Mouse (Mus musculus) MEL (cell line): ENCODE measurements at regions not wholly inside any gene's neighbourhood (a gene's known extent, or its start where the extent isn't known, plus 50 kb on each side); places are given as distances from the start of the nearest gene placed in this dataset.

ENCODE experiments used
- DNase-seq: peaks from one replicate; pipeline ENCODE4 v3.0.0; 2011; ENCODE audit warnings: low read depth, low spot score
- H3K27ac ChIP-seq: 2 replicates; pipeline ENCODE4 v1.5.1; 2012; ENCODE audit warnings: low read depth, mild to moderate bottlenecking, control low read depth, low read length, moderate library complexity; ENCODE audit not compliant: control insufficient read depth
- H3K27me3 ChIP-seq, 2 experiments: fragments of 150-350 bp in 1 of 2; sonication (generic) in 1 of 2; 2 replicates each; pipeline ENCODE4 v1.6.1; 2012; ENCODE audit warnings: low read length in 2 of 2, mild to moderate bottlenecking in 2 of 2, improper control_type of control experiment in 1 of 2, moderate library complexity in 1 of 2; ENCODE audit not compliant: insufficient read depth in 2 of 2, control insufficient read depth in 1 of 2
- H3K36me3 ChIP-seq, 2 experiments: 2 replicates each; pipeline ENCODE4 v1.6.1; 2012 to 2014; ENCODE audit warnings: low read length in 2 of 2, improper control_type of control experiment in 1 of 2, inconsistent platforms in 1 of 2, mild to moderate bottlenecking in 1 of 2; ENCODE audit not compliant: insufficient read depth in 2 of 2, control insufficient read depth in 1 of 2
- H3K4me1 ChIP-seq, 2 experiments: fragments of 150-350 bp in 1 of 2; sonication (generic) in 1 of 2; 2 replicates each; pipeline ENCODE4 v1.6.1; 2012; ENCODE audit warnings: low read length in 2 of 2, improper control_type of control experiment in 1 of 2, mild to moderate bottlenecking in 1 of 2; ENCODE audit not compliant: insufficient read depth in 2 of 2, control insufficient read depth in 1 of 2
- H3K4me3 ChIP-seq, 2 experiments: fragments of 150-350 bp in 1 of 2; sonication (generic) in 1 of 2; 2 replicates each; pipeline ENCODE4 v1.5.1; 2012; ENCODE audit warnings: low read depth in 2 of 2, low read length in 2 of 2, mild to moderate bottlenecking in 2 of 2, moderate library complexity in 2 of 2, control low read depth in 1 of 2, improper control_type of control experiment in 1 of 2; ENCODE audit not compliant: control insufficient read depth in 1 of 2, insufficient read depth in 1 of 2
- H3K79me2 ChIP-seq: 2 replicates; pipeline ENCODE4 v1.6.1; 2012; ENCODE audit warnings: mild to moderate bottlenecking, low read length, moderate library complexity; ENCODE audit not compliant: control insufficient read depth, poor library complexity, insufficient read depth
- H3K9ac ChIP-seq: 2 replicates; pipeline ENCODE4 v1.6.1; 2012; ENCODE audit warnings: low read depth, mild to moderate bottlenecking, control low read depth, low read length, moderate library complexity; ENCODE audit not compliant: control insufficient read depth, poor library complexity, severe bottlenecking
- H3K9me3 ChIP-seq: fragments of 150-350 bp; sonication (generic); replicated peaks from 2 replicates; pipeline ENCODE4 v1.6.1; 2012; ENCODE audit warnings: mild to moderate bottlenecking, low read length, improper control_type of control experiment, moderate library complexity; ENCODE audit not compliant: insufficient read depth
- BHLHE40 ChIP-seq: IDR thresholded peaks from 2 replicates; pipeline ENCODE4 v1.6.1; 2012; ENCODE audit warnings: low read depth, mild to moderate bottlenecking, inconsistent platforms, low read length, improper control_type of control experiment, borderline replicate concordance
- CHD1 ChIP-seq: IDR thresholded peaks from 2 replicates; pipeline ENCODE4 v1.6.1; 2012; ENCODE audit warnings: low read depth, mild to moderate bottlenecking, inconsistent platforms, low read length, improper control_type of control experiment
- CHD2 ChIP-seq: IDR thresholded peaks from 2 replicates; pipeline ENCODE4 v1.6.1; 2011; ENCODE audit warnings: low read length, improper control_type of control experiment
- E2F4 ChIP-seq: IDR thresholded peaks from 2 replicates; pipeline ENCODE4 v1.6.1; 2011; ENCODE audit warnings: low read depth, low read length, improper control_type of control experiment, borderline replicate concordance
- ELF1 ChIP-seq: IDR thresholded peaks from 2 replicates; pipeline ENCODE4 v1.6.1; 2014; ENCODE audit warnings: low read depth, mild to moderate bottlenecking, inconsistent platforms, low read length, improper control_type of control experiment, moderate library complexity
- ETS1 ChIP-seq: IDR thresholded peaks from 2 replicates; pipeline ENCODE4 v1.6.1; 2012; ENCODE audit warnings: low read depth, mild to moderate bottlenecking, inconsistent platforms, low read length, improper control_type of control experiment, moderate library complexity
- HCFC1 ChIP-seq: IDR thresholded peaks from 2 replicates; pipeline ENCODE4 v1.6.1; 2012; ENCODE audit warnings: low read depth, mild to moderate bottlenecking, inconsistent platforms, low read length, improper control_type of control experiment, moderate library complexity
- JUND ChIP-seq: IDR thresholded peaks from 2 replicates; pipeline ENCODE4 v1.6.1; 2011; ENCODE audit warnings: low read depth, mild to moderate bottlenecking, improper control_type of control experiment, low read length
- KAT2A ChIP-seq: conservative IDR thresholded peaks from 2 replicates; pipeline ENCODE4 v1.6.1; 2012; ENCODE audit warnings: low read depth, low read length, improper control_type of control experiment, inconsistent platforms
- MAZ ChIP-seq: IDR thresholded peaks from 2 replicates; pipeline ENCODE4 v1.6.1; 2012; ENCODE audit warnings: low read depth, mild to moderate bottlenecking, inconsistent platforms, low read length, improper control_type of control experiment
- MXI1 ChIP-seq: IDR thresholded peaks from 2 replicates; pipeline ENCODE4 v1.6.1; 2011; ENCODE audit warnings: mild to moderate bottlenecking, low read depth, low read length, improper control_type of control experiment
- MYB ChIP-seq: IDR thresholded peaks from 2 replicates; pipeline ENCODE4 v1.6.1; 2011; ENCODE audit warnings: mild to moderate bottlenecking, low read depth, low read length, improper control_type of control experiment
- NELFE ChIP-seq: IDR thresholded peaks from 2 replicates; pipeline ENCODE4 v1.6.1; 2011; ENCODE audit warnings: low read depth, low read length, improper control_type of control experiment
- POLR2AphosphoS2 ChIP-seq: IDR thresholded peaks from 2 replicates; pipeline ENCODE4 v1.6.1; 2011; ENCODE audit warnings: low read length, improper control_type of control experiment
- POLR2AphosphoS5 ChIP-seq: IDR thresholded peaks from 2 replicates; pipeline ENCODE4 v1.6.1; 2012; ENCODE audit warnings: low read depth, borderline replicate concordance, mild to moderate bottlenecking, inconsistent platforms, low read length, moderate library complexity, mixed read lengths
- RAD21 ChIP-seq: IDR thresholded peaks from 2 replicates; pipeline ENCODE4 v1.6.1; 2011; ENCODE audit warnings: mild to moderate bottlenecking, low read depth, low read length, improper control_type of control experiment
- RCOR1 ChIP-seq: IDR thresholded peaks from 2 replicates; pipeline ENCODE4 v1.6.1; 2012; ENCODE audit warnings: low read depth, mild to moderate bottlenecking, inconsistent platforms, low read length, improper control_type of control experiment
- SIN3A ChIP-seq: IDR thresholded peaks from 2 replicates; pipeline ENCODE4 v1.6.1; 2012; ENCODE audit warnings: low read length, improper control_type of control experiment, inconsistent platforms
- TAL1 ChIP-seq: IDR thresholded peaks from 2 replicates; pipeline ENCODE4 v1.6.1; 2012; ENCODE audit warnings: mild to moderate bottlenecking, inconsistent platforms, low read length, moderate library complexity, mixed read lengths
- TBP ChIP-seq: IDR thresholded peaks from 2 replicates; pipeline ENCODE4 v1.8.0; 2011; ENCODE audit warnings: low read depth, low read length, improper control_type of control experiment
- TCF12 ChIP-seq: IDR thresholded peaks from 2 replicates; pipeline ENCODE4 v1.6.1; 2014; ENCODE audit warnings: low read depth, mild to moderate bottlenecking, inconsistent platforms, low read length, improper control_type of control experiment, moderate library complexity
- UBTF ChIP-seq: IDR thresholded peaks from 2 replicates; pipeline ENCODE4 v1.6.1; 2012; ENCODE audit warnings: low read depth, mild to moderate bottlenecking, inconsistent platforms, low read length, improper control_type of control experiment, moderate library complexity, borderline replicate concordance; ENCODE audit not compliant: insufficient read depth
- USF1 ChIP-seq: IDR thresholded peaks from 2 replicates; pipeline ENCODE4 v1.6.1; 2014; ENCODE audit warnings: low read depth, mild to moderate bottlenecking, inconsistent platforms, low read length, improper control_type of control experiment, moderate library complexity
- USF2 ChIP-seq, 2 experiments: IDR thresholded peaks; 2 replicates each; pipeline ENCODE4 v1.6.1; 2011 to 2012; ENCODE audit warnings: improper control_type of control experiment in 2 of 2, low read length in 2 of 2, borderline replicate concordance in 1 of 2, inconsistent platforms in 1 of 2, low read depth in 1 of 2, mild to moderate bottlenecking in 1 of 2; ENCODE audit not compliant: insufficient read depth in 1 of 2
- ZC3H11A ChIP-seq: IDR thresholded peaks from 2 replicates; pipeline ENCODE4 v1.6.1; 2012; ENCODE audit warnings: low read depth, mild to moderate bottlenecking, inconsistent platforms, low read length, improper control_type of control experiment
- ZKSCAN1 ChIP-seq: IDR thresholded peaks from 2 replicates; pipeline ENCODE4 v1.6.1; 2012; ENCODE audit warnings: low read depth, mild to moderate bottlenecking, inconsistent platforms, low read length, improper control_type of control experiment, moderate library complexity
- ZMIZ1 ChIP-seq: IDR thresholded peaks from 2 replicates; pipeline ENCODE4 v1.6.1; 2012; ENCODE audit warnings: low read depth, mild to moderate bottlenecking, inconsistent platforms, low read length, improper control_type of control experiment, moderate library complexity
- ZNF384 ChIP-seq: IDR thresholded peaks from 2 replicates; pipeline ENCODE4 v1.6.1; 2012; ENCODE audit warnings: low read depth, mild to moderate bottlenecking, inconsistent platforms, low read length, improper control_type of control experiment

DNA sequence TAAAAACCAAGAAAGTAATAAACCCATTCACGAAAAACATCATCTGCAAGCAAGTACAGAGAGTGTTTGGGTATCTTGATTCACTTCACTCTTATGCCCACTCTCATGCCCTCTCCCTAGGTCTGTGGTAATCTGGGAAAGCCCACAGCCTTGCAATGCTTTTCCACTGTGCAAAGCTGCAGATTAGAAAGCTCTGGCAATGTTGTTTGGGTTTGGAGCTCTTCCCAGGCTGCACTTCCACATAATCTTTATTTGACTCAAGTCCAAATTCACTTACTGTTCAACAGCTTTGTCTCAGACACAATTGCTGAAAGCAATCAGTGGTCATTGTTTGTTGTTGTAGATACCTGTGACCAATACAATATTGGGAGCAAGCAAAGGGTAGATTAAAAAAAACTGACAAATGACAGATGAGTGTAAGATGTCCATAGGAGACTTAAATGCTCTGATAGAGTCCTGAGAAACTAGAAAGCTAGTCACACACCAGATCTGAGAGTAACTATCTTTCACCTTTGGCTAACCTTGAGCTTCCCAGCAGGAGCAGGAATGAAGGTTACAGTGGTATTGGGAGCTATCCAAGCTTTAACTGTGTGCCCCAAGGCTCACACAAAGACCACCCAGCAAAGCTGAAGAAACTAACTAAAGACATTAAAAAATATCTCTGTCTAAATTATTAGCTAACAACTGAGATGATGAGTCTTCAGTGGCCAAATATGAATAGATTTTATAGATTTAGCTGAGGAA, 325.7 kb upstream of the Klf12 start:
- no peak for TF ChIP-seq TCF12
- TF ChIP-seq NELFE = no peak
- no peak for TF ChIP-seq POLR2AphosphoS5
- no peak for TF ChIP-seq MAZ
- no peak for TF ChIP-seq MYB
- TF ChIP-seq ZC3H11A = no peak
- TF ChIP-seq HCFC1 = no peak
- TF ChIP-seq ZMIZ1 = no peak
- no peak for TF ChIP-seq RCOR1
- TF ChIP-seq BHLHE40 = no peak
- TF ChIP-seq CHD2 = no peak
- TF ChIP-seq ZKSCAN1 = no peak
- TF ChIP-seq USF2 (IDR thresholded peaks at IDR 0.05; ENCODE audit: borderline replicate concordance in 1 of 2, insufficient read depth in 1 of 2, low read depth in 1 of 2, low read length in 2 of 2) = no peak
- no peak for TF ChIP-seq MXI1
- TF ChIP-seq ELF1 = no peak
- TF ChIP-seq KAT2A = no peak
- TF ChIP-seq TBP = no peak
- no peak for TF ChIP-seq UBTF
- no peak for TF ChIP-seq POLR2AphosphoS2
- Histone ChIP-seq H3K4me3 (no peak overlapping the region), H3K36me3 (no peaks in the 10 kb centered on the region), H3K27ac (no peak overlapping the region), H3K9me3 (no peaks in the 10 kb centered on the region), H3K27me3 (no peaks in the 10 kb centered on the region), H3K79me2 (no peaks in the 10 kb centered on the region), H3K9ac (no peak overlapping the region), H3K4me1 (no peaks in the 10 kb centered on the region)
- no peak for DNase-seq

DNA sequence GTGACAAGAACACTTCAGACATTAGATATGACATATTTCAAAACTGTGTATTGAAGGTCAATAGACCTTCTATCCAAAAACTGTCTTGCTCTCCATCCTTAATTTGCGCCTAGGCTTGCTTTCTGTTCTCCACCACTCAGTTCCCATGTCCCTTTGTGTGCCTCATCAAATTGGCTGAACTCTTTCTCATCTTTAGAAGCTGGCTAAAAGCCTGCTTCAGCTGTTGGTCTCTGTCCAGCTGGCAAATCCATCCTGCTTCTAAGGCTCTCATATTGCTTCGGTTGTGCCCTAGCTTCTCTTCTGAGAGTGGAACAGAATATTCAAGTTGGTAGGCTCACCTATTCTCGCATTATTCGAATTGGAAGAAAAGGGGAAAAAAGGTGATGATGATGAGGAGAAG, 322.6 kb upstream of the Klf12 start:
- Histone ChIP-seq H3K4me3 (no peak overlapping the region), H3K27ac (no peak overlapping the region), H3K36me3 (no peaks in the 10 kb centered on the region), H3K9me3 (no peaks in the 10 kb centered on the region), H3K27me3 (no peaks in the 10 kb centered on the region), H3K9ac (no peak overlapping the region), H3K4me1 (no peaks in the 10 kb centered on the region), H3K79me2 (no peaks in the 10 kb centered on the region)
- no peak for DNase-seq
- TF ChIP-seq TAL1 (no peak), ZKSCAN1 (no peak), MXI1 (no peak), ETS1 (no peak), ZNF384 (no peak), RAD21 (no peak), UBTF (no peak), POLR2AphosphoS5 (no peak), JUND (no peak), CHD2 (no peak), RCOR1 (no peak), HCFC1 (no peak), TCF12 (no peak), MAZ (no peak), USF1 (no peak), E2F4 (no peak), SIN3A (no peak), CHD1 (no peak), TBP (no peak)
